Mouse (Mus musculus): ENCODE data around the gene Metrn.

Metrn gene

DNA sequence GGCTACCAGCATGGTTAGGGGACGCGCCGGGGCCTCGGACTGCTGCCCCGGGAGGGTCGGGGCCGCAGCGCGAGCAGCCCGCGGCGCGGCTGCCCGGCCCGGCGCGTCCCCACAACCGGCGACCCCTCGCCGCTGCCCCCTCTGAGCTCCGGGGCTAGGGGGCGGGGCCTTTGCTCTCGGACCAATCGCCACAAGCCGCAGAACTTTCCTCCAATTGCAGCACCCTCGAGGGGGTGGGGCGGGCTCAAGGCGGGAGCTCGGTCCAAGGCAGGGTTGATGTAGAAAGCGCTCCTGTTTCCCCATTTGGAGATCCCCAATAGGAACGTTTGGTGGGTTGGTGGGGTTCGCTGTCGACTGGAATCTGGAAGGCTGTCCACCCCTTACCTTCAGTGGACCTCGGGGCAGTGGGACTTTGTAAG is at the start of gene Metrn:
Metrn (minus strand) TSS at position 186 of the 419 bp plus-strand sequence.
- DNase-seq (ENCODE audit: extremely low spot score, low read depth, low spot score): no peak

DNA sequence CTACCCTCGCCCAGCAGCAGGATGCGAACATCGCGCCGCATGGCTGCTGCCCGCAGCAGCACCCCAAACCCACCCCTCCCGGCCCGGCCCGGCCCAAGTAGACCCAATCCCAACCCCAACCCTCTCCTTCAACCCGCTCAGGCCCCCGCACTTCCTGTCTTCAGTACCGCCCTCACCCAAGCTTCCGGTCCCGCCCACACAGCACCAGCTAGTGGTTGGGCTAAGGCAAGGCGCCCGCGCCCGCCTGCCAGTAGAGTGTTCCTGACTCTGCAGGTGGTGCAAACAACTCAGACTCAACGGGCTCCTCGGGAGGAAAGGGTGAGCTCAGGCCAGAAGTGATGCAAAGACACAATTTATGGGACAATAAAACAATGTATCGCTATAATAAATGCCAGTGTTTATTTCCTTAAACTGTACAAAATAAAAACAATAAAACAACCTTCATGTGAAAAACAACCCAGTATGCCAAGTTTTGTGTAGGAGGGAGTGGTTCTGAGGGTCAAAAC is 47.5 kb upstream of the Metrn start, which contains the start of gene Rhot2:
Rhot2 (minus strand) TSS at position 456 of the 506 bp plus-strand sequence.
- no peak for DNase-seq (ENCODE audit: extremely low spot score, low read depth, low spot score)

DNA sequence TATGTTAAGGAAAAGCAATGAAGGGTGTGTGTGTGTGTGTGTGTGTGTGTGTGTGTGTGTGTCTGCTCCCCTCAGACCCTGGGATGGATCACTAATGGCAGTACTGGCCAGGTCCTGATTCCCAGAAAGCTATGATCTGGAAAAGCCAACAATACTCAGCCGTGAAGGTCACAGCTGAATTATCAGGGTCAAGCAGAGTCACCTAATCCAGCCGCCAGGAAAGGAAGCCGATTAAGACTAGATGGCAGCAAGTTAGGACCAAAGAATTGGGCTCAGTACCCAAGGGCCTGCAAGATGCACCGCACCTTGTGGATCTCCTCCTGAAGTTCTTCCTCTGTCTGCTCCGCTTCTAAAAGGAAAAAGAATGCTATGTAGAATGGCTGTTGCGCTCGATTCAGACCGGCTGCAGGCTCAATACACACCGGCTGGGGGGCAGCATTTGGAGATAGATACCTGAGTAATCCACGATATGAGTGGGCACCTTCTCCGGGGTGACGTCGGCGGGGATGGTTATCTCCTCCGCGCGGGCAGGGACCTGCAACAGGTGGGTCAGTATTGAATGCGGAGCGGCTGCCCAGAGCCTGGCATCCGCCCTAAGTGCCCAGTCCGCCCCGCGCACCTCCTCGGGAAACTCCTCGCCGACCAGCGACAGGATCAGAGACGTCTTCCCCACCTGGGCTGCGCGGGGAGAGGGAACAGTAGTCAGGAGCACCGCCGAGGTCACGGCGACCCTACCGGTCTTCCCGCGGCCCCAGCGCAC is 46.9 kb upstream of the Metrn start:
- DNase-seq (ENCODE audit: extremely low spot score, low read depth, low spot score): no peak

DNA sequence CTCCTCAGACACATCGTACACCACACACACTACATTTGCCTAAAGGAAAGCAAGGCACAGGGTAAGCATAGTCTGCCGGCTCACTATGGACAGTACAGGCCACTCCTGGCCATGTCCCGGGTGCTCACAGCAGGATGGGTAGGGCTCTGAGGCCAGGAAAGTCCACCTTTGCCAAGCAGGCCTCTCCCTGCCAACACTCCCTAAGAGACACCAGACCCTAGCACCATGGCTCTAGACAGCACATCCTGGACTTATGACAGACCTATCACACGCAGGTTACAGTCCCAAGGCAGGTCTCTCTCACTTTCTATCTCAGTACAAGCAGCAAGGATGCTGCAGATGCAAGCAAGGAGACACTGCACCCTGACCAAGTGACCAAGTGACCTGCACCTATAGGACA is 46.2 kb upstream of the Metrn start:
- no peak for DNase-seq (ENCODE audit: extremely low spot score, low read depth, low spot score)

DNA sequence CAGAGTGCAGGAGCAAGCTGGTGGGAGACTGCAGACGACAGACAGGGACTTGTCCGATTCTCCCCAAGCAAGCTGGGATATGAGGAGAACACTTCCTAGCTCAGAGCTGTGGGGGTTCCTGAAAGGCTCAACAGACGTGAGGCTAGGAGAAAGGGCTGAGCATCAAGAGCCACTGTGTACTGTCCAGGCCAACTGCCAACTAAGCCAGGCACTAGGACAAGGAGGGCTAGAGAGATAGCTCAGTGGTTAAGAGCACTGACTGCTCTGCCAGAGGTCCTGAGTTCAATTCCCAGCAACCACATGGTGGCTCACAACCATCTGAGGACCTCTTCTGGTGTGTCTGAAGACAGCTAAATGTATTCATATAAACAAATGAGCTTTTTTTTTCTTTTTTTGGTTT is 45.6 kb upstream of the Metrn start:
- DNase-seq (ENCODE audit: extremely low spot score, low read depth, low spot score): no peak

DNA sequence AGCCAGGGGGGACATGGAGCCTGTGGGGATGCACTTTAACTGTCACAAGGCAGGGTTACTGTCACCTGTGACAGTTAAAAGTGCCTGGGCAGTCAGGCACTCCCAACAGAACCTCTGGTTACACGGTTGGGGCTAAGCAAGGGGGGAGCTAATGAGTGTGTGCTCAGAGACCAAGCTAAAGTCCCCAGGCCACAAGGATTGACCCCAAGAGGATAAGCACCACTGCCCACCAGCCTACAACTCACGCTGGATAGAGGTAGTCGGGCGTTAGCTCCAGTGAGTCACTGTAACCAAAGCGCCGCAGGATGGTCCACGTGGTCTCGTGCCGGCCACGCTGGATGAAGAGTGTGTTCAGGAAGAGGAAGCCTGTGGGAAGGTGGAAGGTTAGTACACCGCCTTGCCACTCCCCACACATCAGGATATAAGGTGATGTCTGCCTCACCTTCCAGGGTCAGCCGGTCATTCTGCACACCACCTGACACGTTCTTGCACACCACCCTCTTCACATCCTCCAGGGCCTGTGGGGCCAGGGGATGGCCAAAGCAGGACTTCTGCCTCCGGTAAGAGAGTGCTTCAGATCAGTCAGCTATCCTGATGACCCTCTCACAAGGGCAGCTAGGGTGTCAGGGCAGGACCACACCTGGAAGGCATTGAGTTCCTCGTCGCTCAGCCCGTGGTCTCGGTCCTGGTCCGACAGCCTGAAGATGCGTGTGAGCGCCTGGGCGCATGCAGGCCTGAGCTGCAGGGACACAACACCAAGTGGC is 44.4 kb upstream of the Metrn start, which contains the start of gene Gm20683:
Gm20683 (minus strand) TSS at position 647 of the 764 bp plus-strand sequence.
- no peak for DNase-seq (ENCODE audit: extremely low spot score, low read depth, low spot score)

DNA sequence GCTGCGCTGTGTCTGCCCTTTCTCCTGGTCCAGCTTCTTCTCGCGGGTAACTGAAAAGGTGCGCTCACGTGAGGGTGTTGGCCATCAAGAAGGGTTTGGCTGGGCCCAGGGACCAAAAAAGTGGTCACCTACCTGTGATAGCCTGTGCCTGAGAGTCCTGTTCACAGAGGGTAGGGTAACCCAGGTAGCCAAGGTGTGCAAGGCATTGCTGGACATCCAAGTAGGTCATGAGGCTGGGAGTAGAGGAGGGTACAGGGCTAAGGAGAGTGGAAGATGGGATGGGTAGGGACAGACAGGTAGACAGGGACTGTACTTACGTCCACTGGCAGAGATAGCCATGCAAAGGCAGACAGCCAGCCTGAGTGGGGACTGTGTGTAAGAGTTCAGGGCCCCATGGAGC is 43.6 kb upstream of the Metrn start:
- no peak for DNase-seq (ENCODE audit: extremely low spot score, low read depth, low spot score)

DNA sequence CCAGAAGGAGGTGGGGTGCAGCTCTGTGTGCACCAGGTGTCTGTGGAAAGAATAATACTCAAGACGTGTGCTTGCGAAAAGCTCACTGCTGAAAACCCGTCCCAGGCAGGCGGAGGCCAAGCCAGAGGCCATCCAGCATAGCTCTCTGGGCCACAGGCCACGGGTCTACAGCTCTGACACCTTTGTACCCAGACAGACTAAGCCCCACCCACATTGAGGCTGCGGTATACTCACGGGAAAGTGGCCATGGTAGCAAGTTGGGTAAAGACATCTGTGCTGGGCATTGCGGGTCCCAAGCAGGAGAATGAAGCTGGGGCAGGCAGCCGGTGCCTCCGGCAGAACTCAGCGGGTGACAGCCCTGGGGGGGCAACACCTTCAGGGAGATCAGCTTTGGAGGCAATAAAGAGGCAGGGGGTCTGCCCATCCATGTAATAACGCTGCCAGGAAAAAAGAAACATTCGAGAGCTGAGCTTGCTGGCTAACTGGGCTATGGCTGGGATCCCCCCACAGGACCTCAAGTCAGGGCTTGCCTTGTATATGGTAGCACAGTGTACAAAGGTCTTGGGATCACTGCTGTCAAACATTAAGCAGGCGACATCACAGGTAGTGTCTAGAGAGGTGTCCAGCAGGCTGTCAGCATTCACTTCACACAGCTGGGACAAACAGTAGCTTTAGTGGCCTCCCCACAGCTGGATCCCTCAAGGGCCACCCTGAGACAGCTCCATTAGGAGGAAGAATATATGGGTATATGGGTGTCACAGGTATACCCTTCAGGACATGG is 42.7 kb upstream of the Metrn start:
- DNase-seq (ENCODE audit: extremely low spot score, low read depth, low spot score): no peak

DNA sequence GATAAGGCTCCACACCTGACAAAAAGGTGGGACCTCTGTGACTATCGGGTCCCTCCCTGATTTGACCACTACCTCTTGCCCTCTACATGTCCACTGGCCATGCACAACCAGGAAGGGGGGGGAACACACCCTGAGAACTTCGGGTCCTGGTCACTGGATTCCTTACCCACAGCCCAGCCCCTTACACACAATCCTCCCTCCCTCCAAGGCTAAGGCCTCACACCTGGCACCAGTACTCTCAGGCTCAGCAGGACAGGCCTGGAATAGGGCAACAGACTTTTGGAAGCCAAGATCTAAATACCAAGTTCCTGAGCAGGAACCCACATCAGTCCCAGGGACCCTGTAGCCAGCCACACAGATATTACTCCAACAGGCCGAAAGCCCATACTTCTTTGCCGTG is 42.0 kb upstream of the Metrn start:
- no peak for DNase-seq (ENCODE audit: extremely low spot score, low read depth, low spot score)

DNA sequence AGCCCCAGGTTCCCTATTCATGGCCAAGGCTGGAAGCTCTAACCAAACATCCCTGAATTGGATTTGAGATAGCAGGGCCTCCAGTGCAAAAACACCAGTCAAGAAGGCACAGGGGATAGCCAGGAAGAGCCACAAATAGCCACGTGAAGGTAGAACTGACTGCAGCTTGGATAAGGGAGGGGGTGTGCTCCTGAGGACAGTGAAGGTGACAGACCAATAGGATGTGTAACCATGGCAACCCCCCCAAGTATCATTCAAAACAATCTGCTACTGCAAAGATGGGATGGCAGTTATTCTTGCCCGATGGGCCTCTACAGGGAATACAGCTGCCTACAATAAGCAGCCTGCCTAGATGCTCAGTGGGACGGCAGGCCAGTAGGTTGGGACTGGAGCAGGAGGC is 40.6 kb upstream of the Metrn start:
- DNase-seq (ENCODE audit: extremely low spot score, low read depth, low spot score): no peak

DNA sequence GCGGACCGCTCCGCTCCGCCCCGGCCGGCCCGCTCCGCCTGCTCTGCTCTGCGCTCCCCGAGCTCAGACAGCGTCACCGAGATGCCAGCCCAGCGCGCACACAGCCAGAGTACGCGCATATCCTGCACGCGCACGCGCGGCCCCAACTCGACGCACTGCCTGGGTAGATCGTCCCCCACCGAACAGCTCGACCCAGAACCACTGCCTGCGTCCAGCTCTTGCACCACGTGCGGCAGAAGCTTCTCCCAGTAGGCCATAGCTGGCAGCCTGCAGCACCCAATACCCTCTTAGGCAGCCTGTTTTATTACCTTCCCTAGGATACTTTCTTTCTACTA is 40.1 kb upstream of the Metrn start, which contains the start of gene Rhbdl1:
Rhbdl1 (minus strand) TSS at position 220 of the 335 bp plus-strand sequence.
- no peak for DNase-seq (ENCODE audit: extremely low spot score, low read depth, low spot score)

DNA sequence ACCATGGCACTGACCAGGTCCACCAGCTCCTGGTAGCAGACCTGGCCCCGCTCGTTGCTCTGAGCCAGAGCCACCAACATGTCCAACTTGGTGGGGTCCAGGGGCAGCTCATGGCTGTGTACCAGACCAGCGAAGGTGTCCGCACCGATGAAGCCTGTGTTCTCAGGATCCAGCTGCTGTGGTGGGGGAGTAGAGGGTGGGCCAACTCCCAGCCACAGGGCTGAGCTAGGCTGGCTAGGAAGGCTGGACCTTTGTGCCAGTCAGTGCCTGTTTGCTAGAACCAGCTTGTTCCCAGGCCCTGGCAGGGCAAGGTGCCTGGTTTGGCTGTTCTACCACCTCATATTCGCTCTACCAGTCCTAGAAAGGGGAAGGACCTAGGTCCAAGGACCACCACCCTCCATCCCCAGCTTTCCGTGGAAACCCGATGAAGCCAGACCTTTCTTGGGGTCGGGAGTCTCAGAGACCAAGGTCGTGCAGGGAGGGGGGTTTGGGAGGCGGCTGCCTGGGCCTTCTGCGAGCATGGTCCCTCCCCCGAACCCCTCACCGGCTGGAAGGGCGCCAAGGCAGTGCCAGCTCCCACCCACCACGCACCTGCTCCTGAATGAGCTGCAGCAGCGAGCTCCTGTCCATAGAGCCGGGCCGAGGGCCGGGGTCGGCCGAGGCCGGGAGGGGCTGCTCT is 39.6 kb upstream of the Metrn start:
- no peak for DNase-seq (ENCODE audit: extremely low spot score, low read depth, low spot score)

DNA sequence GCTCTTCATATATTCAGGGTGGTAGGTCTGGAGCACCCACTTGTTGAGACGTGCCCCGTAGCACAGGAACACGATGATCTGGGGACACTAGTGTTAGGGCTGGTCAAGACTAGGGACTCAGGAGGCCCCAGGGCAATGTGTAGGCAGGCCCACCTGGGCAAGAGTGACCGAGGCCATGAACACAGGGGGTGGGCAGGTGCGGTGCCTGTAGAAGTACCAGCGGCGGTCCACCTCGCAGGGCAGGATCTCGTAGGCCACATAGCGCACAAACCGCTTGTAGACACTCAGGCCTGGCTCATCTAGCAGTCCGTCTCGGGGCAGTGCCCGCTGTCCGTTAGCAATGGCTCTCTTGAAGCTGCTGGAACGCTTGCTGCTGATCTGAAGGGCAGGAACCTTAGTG is 38.9 kb upstream of the Metrn start:
- DNase-seq (ENCODE audit: extremely low spot score, low read depth, low spot score): no peak

DNA sequence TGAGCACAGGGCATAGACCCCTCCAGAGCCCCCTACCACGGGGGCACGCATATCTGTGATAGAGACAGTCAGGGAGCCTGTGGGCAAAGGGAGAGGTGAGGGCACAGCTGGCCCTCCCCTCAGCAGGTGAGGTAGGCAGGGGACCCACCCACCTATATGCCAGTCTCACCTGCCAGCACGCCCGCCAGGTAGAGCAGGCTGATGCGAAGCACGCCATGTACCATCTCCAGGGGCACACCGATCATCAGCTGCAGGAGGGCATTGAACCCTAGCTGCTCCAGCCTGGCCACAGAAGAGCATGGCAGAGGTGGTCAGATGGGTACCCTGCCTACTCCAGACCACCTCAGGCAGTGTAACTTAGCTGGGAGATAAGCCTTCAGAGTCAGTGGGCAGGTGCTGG is 38.4 kb upstream of the Metrn start:
- no peak for DNase-seq (ENCODE audit: extremely low spot score, low read depth, low spot score)

DNA sequence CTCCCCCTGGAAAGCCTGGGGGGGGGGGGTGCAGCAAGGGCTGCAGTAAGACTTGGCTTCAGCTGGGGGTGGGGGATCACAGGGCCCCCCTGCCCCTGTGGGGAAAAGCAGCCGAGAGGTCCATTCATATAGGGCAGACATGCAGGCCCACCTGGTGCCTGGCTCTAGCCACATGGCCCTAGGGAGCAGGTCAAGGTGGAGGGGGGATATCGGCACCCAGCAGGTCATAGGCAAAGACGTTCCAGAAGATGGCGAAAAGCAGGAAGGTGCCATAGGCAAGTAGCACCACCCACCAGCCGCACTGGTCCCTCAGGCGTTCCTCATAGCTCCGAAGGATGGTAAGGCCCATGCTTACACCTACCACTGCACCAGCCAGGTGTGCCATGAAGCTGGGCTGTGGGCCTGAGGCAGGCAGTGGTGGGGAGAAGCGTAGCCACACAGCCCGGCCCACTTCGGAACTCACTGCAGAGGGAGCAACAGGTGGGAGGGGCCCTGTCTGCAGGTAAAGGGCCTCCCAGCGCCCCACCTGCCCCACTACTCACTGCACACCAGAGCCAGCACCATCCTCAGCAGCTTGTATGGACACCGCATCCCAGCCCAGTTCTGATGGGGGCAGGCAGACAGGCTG is 37.8 kb upstream of the Metrn start:
- DNase-seq (ENCODE audit: extremely low spot score, low read depth, low spot score): no peak

DNA sequence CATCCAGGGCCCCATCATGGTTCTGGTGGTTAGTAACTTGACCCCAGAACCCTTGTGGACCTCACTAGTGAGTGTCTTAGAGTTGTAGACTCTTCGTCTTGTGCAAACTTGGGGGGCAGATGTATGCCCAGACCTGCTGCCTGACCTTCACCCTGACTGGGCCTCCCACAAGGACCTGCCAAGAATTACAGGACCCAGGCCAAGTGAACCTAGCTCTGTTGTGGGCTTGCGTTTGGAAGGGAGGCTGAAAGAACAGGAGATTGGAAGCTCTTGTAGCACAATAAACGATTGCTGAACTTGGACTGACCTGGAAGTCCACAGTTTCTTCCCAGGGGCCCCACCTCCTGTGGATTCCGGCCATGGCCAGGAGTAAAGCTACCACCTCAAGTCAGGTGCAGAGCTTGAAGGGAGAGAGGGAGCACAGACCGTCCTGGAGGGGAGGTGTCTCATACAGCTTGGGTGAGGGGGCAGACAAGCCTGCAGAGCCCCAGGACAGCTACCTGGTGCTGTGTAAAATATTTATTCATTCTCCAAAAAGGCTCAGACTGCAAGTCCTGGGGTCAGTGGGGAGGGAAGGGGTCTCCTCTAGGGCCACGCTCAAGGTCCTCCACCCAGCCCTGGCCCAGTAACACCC is 37.1 kb upstream of the Metrn start:
- no peak for DNase-seq (ENCODE audit: extremely low spot score, low read depth, low spot score)

DNA sequence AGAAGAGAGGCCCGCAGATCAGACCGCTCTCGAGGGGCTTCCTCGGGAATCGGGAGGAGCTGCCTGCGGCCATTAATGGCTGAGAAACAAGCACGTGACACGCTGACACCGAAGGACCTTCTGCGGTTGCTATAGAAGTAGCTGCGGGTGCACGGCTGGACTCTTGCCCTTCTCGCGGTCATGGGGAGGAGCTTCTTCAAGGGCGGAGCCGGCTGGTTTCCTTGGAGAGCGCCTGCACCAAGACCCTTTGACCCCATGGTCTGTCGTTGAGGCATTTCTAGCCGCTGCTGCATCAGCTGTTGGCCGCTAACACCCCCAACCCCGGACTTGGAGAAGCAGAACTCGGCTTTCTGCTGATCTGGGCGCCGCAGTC is 36.3 kb upstream of the Metrn start, which contains the start of gene Stub1:
Stub1 (minus strand) TSS at position 114 of the 373 bp plus-strand sequence.
- peak; percentile 69 for DNase-seq (ENCODE audit: extremely low spot score, low read depth, low spot score)

DNA sequence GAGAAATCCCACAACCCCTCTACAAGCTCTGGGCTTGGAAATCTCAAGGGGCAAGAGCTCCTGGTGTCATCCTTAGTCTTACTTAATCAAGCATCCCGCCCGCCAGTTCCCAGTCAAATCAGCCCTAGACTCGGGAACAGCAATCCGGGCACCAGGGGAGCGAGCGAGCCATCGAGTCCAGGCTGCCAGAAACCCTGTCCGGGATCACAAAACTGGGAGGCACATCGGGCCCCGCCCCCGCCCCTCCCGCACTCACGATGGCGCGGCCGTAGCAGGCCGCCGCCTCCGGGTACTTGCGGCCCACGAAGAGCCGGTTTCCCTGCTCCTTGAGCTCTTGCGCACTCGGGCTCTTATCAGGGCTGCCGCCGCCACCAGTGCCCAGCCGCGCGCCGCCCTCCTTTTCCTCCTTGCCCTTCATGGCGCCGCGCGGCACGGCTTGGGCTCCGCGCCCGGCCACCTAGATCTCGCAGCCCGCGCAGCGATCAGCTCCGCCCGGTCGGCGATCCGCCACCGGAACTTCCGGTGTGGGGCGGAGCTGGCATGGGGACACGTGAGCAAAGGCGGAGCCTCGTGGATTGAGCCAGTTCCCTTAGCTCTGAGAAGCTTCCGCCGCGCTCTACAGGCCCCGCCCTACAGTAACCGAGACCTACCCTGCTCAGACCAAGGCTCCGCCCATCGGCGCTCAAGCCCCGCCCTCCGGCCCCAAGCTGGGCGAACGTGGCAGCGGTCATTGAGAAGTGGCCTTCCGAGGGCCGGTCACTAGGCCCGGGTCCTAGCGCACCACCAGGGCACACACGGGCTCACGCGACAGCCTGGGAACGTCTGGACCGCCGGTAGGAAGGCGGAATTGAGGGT is 35.7 kb upstream of the Metrn start:
- peak; percentile 90 for DNase-seq (ENCODE audit: extremely low spot score, low read depth, low spot score)
